Mouse (Mus musculus) liver, embryonic 15.5 days (tissue): ENCODE measurements around the gene Cntnap2. TPM values are rescaled to one million over a fixed set of nuclear protein-coding genes. Genes with fewer than 3 reads are reported as not detected.
"Not testable (repeated sequence)": the region's sequence is repeated elsewhere in the genome, so short reads cannot be mapped to it uniquely, and the experiment has no call there.

Experiments
- ATAC-seq: fragments of 200-750 bp; cut with Nextera tagmentation; 2 replicates; pipeline ENCODE4 v1.8.0; 2017; ENCODE audit warnings: moderate number of reproducible peaks, mild to moderate bottlenecking, moderate library complexity; ENCODE audit not compliant: insufficient read depth
- H3K27ac ChIP-seq: fragments of 300-500 bp; sonication (generic); replicated peaks from 2 replicates; pipeline ENCODE4 v1.5.1; 2015; ENCODE audit warnings: mild to moderate bottlenecking, inconsistent platforms
- H3K27me3 ChIP-seq: fragments of 300-500 bp; sonication (generic); 2 replicates; pipeline ENCODE4 v1.6.1; 2015; ENCODE audit warnings: mild to moderate bottlenecking, inconsistent platforms
- H3K36me3 ChIP-seq: fragments of 300-500 bp; sonication (generic); replicated peaks from 2 replicates; pipeline ENCODE4 v1.6.1; 2015; ENCODE audit warnings: moderate library complexity, mild to moderate bottlenecking, inconsistent platforms
- H3K4me1 ChIP-seq: fragments of 300-500 bp; sonication (generic); replicated peaks from 2 replicates; pipeline ENCODE4 v1.6.1; 2015; ENCODE audit warnings: inconsistent platforms
- H3K4me2 ChIP-seq: fragments of 300-500 bp; sonication (generic); 2 replicates; pipeline ENCODE4 v1.6.1; 2015; ENCODE audit warnings: moderate library complexity, mild to moderate bottlenecking, inconsistent platforms
- H3K4me3 ChIP-seq: fragments of 300-500 bp; sonication (generic); replicated peaks from 2 replicates; pipeline ENCODE4 v1.5.1; 2015; ENCODE audit warnings: mild to moderate bottlenecking, inconsistent platforms
- H3K9ac ChIP-seq: fragments of 300-500 bp; sonication (generic); 2 replicates; pipeline ENCODE4 v1.6.1; 2015; ENCODE audit warnings: moderate library complexity, mild to moderate bottlenecking, inconsistent platforms
- H3K9me3 ChIP-seq: fragments of 300-500 bp; sonication (generic); replicated peaks from 2 replicates; pipeline ENCODE4 v1.6.1; 2016; ENCODE audit warnings: inconsistent platforms
- WGBS: fragments of 180-500 bp; shearing (Covaris S2); methylation state at CpG from one replicate; pipeline ENCODE4 v1.1.7; 2015; ENCODE audit warnings: mixed read lengths; ENCODE audit not compliant: insufficient replicate concordance; 5-methylcytosine and 5-hydroxymethylcytosine counted together
- polyA plus RNA-seq: library from polyadenylated mRNA; unstranded; fragments of >200 nt; fragmentation: Nextera tagmentation; extraction: Ambion mirVana; gene quantifications from 2 replicates; pipeline ENCODE4 v1.2.1, GENCODE M21; 2015

Gene Cntnap2
- polyA plus RNA-seq, 1 experiment from 2014 or later: 0.43 TPM

- not testable (repeated sequence) for H3K27ac ChIP-seq, ATAC-seq
- 66% methylated on average over 6 of the region's 6 CpGs for WGBS
Observed at GRCm38 (mm10) chr6:47188596-47188995, 2129.4 kb downstream of the Cntnap2 start.

DNA sequence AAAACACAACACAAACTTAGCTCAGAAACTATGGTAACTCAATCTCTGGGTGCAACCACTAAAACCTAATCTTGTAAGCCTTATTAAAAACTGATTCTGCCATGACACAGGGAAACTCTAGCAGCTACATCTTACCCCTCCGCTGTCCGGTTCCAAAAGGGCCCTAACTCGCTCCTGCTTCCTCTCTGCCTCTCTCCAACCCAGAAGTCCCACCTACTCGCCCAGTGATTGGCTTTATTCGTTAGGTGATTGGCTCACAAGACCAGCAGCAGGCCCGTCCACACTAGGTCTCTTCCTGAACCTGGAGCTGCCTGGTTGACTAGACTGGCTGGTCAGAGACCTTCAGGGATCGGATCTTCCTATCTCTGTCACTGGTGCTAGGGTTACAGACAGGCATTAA, 2131.1 kb downstream of the Cntnap2 start:
- H3K9ac ChIP-seq: no peak overlapping the region
- H3K27me3 ChIP-seq: no peaks in the 10 kb centered on the region
- no peaks in the 10 kb centered on the region for H3K9me3 ChIP-seq
- 66% methylated on average over 7 of the region's 7 CpGs for WGBS
- H3K4me1 ChIP-seq: peaks cover 16% of the 10 kb centered on the region
- H3K36me3 ChIP-seq: no peaks in the 10 kb centered on the region
- H3K4me2 ChIP-seq: no peak overlapping the region
- H3K27ac ChIP-seq: no peak overlapping the region
- H3K4me3 ChIP-seq: no peak overlapping the region
- no peak for ATAC-seq

More at GRCm38 (mm10) chr6:47188596-47188995, 2129.4 kb downstream of the Cntnap2 start:
- not testable (repeated sequence) for H3K4me2 ChIP-seq, H3K4me3 ChIP-seq, H3K9ac ChIP-seq, H3K36me3 ChIP-seq, H3K27me3 ChIP-seq, H3K9me3 ChIP-seq
- peaks cover 16% of the 10 kb centered on the region for H3K4me1 ChIP-seq

DNA sequence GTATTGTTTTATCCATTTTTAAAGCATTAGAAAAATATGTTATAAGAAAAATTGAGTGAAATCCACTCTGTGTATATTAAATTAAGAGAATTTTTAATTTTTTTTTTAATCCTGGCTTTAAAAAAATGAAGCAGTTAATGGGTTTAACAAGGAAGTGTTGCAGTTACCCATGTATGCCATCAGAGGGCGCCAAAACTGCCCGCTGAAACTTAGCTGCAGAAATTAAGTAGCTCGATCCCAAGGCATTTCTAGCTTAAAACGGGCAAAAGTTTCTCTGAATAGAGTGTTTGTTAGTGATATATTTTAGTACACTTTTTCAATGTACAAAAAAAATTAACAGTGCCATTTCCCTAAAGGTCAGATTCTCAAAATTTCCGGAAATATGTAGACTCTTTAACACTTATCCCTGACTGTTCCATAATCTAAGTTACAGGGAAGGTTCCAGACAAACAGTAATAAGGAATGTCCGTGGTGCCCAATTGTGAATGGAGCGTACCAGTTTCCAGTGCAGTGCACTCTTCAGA, 2132.2 kb downstream of the Cntnap2 start:
- peak overlapping the region; percentile 15; the same call in 1 of the 2 replicates for H3K27ac ChIP-seq
- peak overlapping the region; percentile 1; the same call in 1 of the 2 replicates for H3K9ac ChIP-seq
- peak overlapping the region; percentile 64 for H3K4me2 ChIP-seq
- ATAC-seq: no peak; the same call in 1 of the 2 replicates
- no peaks in the 10 kb centered on the region for H3K27me3 ChIP-seq
- no peaks in the 10 kb centered on the region for H3K9me3 ChIP-seq
- 14% methylated on average over 7 of the region's 7 CpGs for WGBS
- peaks cover 16% of the 10 kb centered on the region for H3K4me1 ChIP-seq
- no peaks in the 10 kb centered on the region for H3K36me3 ChIP-seq
- peak overlapping the region; percentile 38 for H3K4me3 ChIP-seq

DNA sequence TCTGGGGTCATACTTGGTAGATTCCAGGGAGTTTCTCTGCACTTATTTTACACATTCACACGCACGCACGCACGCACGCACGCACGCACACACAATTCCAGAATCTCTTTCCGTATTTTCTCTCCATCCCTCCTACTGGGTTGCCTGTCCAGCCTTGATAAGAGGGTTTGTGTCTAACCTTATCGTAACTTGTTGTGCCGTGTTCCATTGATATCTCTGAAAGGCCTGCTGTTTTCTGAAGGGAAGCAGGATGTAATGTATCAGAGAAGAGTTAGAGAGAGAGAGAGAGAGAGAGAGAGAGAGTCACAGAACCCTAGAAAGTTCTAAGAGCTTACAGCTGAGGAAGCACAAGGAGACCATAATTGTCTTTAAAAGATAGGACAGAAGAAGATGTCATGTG, 2132.8 kb downstream of the Cntnap2 start:
- peaks cover 16% of the 10 kb centered on the region for H3K4me1 ChIP-seq
- peak overlapping the region; percentile 45 for H3K27ac ChIP-seq
- peak overlapping the region; percentile 38 for H3K4me3 ChIP-seq
- no peaks in the 10 kb centered on the region for H3K9me3 ChIP-seq
- ATAC-seq: peak; percentile 80
- H3K4me2 ChIP-seq: peak overlapping the region; percentile 64
- H3K27me3 ChIP-seq: no peaks in the 10 kb centered on the region
- no peaks in the 10 kb centered on the region for H3K36me3 ChIP-seq
- H3K9ac ChIP-seq: peak overlapping the region; percentile 1; the same call in 1 of the 2 replicates
- 27% methylated on average over 10 of the region's 10 CpGs for WGBS

GRCm38 (mm10) chr6:47192478-47192877, 2133.3 kb downstream of the Cntnap2 start:
- H3K27me3 ChIP-seq: no peaks in the 10 kb centered on the region
- peaks cover 16% of the 10 kb centered on the region for H3K4me1 ChIP-seq
- 70% methylated on average over 9 of the region's 9 CpGs for WGBS
- ATAC-seq: no peak
- no peaks in the 10 kb centered on the region for H3K36me3 ChIP-seq
- no peak overlapping the region for H3K4me3 ChIP-seq
- H3K4me2 ChIP-seq: peak overlapping the region; percentile 64
- H3K9ac ChIP-seq: no peak overlapping the region
- no peaks in the 10 kb centered on the region for H3K9me3 ChIP-seq
- peak overlapping the region; percentile 45; the same call in 1 of the 2 replicates for H3K27ac ChIP-seq

- Histone ChIP-seq H3K4me1 (peaks cover 4% of the 10 kb centered on the region; the same call in 1 of the 2 replicates), H3K9ac (no peak overlapping the region), H3K4me3 (no peak overlapping the region), H3K9me3 (no peaks in the 10 kb centered on the region), H3K4me2 (no peak overlapping the region), H3K27me3 (no peaks in the 10 kb centered on the region), H3K36me3 (no peaks in the 10 kb centered on the region), H3K27ac (no peak overlapping the region)
- no peak for ATAC-seq
Observed at GRCm38 (mm10) chr6:47197570-47197969, 2138.4 kb downstream of the Cntnap2 start.

- Histone ChIP-seq H3K9me3 (no peaks in the 10 kb centered on the region), H3K4me3 (no peak overlapping the region), H3K4me1 (no peaks in the 10 kb centered on the region), H3K27ac (no peak overlapping the region), H3K27me3 (no peaks in the 10 kb centered on the region), H3K4me2 (no peak overlapping the region), H3K9ac (no peak overlapping the region), H3K36me3 (no peaks in the 10 kb centered on the region)
- ATAC-seq: no peak
Observed at GRCm38 (mm10) chr6:47200671-47201070, 2141.5 kb downstream of the Cntnap2 start.

- H3K36me3 ChIP-seq: no peaks in the 10 kb centered on the region
- H3K9me3 ChIP-seq: no peaks in the 10 kb centered on the region
- ATAC-seq: no peak
- no peak overlapping the region for H3K27ac ChIP-seq
- H3K9ac ChIP-seq: no peak overlapping the region
- H3K4me1 ChIP-seq: no peaks in the 10 kb centered on the region
- WGBS: 59% methylated on average over 1 of the region's 1 CpGs
- H3K4me3 ChIP-seq: no peak overlapping the region
- no peaks in the 10 kb centered on the region for H3K27me3 ChIP-seq
- H3K4me2 ChIP-seq: no peak overlapping the region
Observed at GRCm38 (mm10) chr6:47208031-47208430, 2148.9 kb downstream of the Cntnap2 start.

- no peak for ATAC-seq
- Histone ChIP-seq H3K9me3 (no peaks in the 10 kb centered on the region), H3K27me3 (no peaks in the 10 kb centered on the region), H3K9ac (no peak overlapping the region), H3K4me1 (no peaks in the 10 kb centered on the region), H3K4me2 (no peak overlapping the region), H3K4me3 (no peak overlapping the region), H3K27ac (no peak overlapping the region), H3K36me3 (no peaks in the 10 kb centered on the region)
Observed at GRCm38 (mm10) chr6:47214731-47215130, 2155.6 kb downstream of the Cntnap2 start.

- H3K4me2 ChIP-seq, H3K36me3 ChIP-seq, H3K27me3 ChIP-seq, H3K9me3 ChIP-seq, H3K4me3 ChIP-seq, H3K9ac ChIP-seq, ATAC-seq, H3K4me1 ChIP-seq, H3K27ac ChIP-seq: not testable (repeated sequence)
- WGBS: 43% methylated on average over 1 of the region's 1 CpGs
Observed at GRCm38 (mm10) chr6:47223578-47223977, 2164.4 kb downstream of the Cntnap2 start.

- ATAC-seq, H3K4me3 ChIP-seq, H3K4me2 ChIP-seq, H3K4me1 ChIP-seq, H3K9me3 ChIP-seq, H3K27me3 ChIP-seq, H3K9ac ChIP-seq, H3K27ac ChIP-seq, H3K36me3 ChIP-seq: not testable (repeated sequence)
- 55% methylated on average over 3 of the region's 3 CpGs for WGBS
Observed at GRCm38 (mm10) chr6:47225391-47225790, 2166.2 kb downstream of the Cntnap2 start.

- H3K4me3 ChIP-seq: no peak overlapping the region
- WGBS: 50% methylated on average over 3 of the region's 3 CpGs
- no peak overlapping the region for H3K27ac ChIP-seq
- ATAC-seq: no peak
- H3K4me1 ChIP-seq: no peaks in the 10 kb centered on the region
- no peaks in the 10 kb centered on the region for H3K27me3 ChIP-seq
- H3K9me3 ChIP-seq: no peaks in the 10 kb centered on the region
- no peak overlapping the region for H3K9ac ChIP-seq
- H3K4me2 ChIP-seq: no peak overlapping the region
- no peaks in the 10 kb centered on the region for H3K36me3 ChIP-seq
Observed at GRCm38 (mm10) chr6:47227601-47228000, 2168.4 kb downstream of the Cntnap2 start.
